Mouse (Mus musculus) macrophage (primary cell): ENCODE results near the gene Zfyve16. TPM values are rescaled to one million over a fixed set of nuclear protein-coding genes. Genes with fewer than 3 reads are reported as not detected.

Experiments
- H3K27ac ChIP-seq: fragments of 350-480 bp; formaldehyde crosslinking; 2 replicates; pipeline ENCODE4 v1.9.0; 2021
- H3K36me3 ChIP-seq: fragments of 350-480 bp; formaldehyde crosslinking; 2 replicates; pipeline ENCODE4 v1.9.0; 2021; ENCODE audit errors: inconsistent target
- H3K4me3 ChIP-seq: fragments of 350-480 bp; formaldehyde crosslinking; 2 replicates; pipeline ENCODE4 v1.9.0; 2021; ENCODE audit errors: inconsistent target
- H3K79me2 ChIP-seq: fragments of 350-480 bp; formaldehyde crosslinking; 2 replicates; pipeline ENCODE4 v1.9.0; 2021; ENCODE audit errors: inconsistent target
- WGBS: methylation state at CpG from one replicate; pipeline ENCODE4 v1.1.7; 2026; ENCODE audit warnings: inconsistent platforms; ENCODE audit not compliant: missing documents; 5-methylcytosine and 5-hydroxymethylcytosine counted together
- polyA plus RNA-seq: library from polyadenylated mRNA; stranded (reverse); fragments of 250-400 nt; gene quantifications from 3 replicates; pipeline ENCODE4 v1.2.4, GENCODE M21; 2018; ENCODE audit warnings: inconsistent platforms
- total RNA-seq, 78 experiments: library from RNA; depleted of rRNA; stranded (reverse); fragments of 250-400 nt; gene quantifications; 1 replicate in 9 of 78; 2 replicates in 24 of 78; 3 replicates in 43 of 78; 4 replicates in 2 of 78; pipeline ENCODE4 v1.2.4; 2018; ENCODE audit warnings: inconsistent platforms in 56 of 78

Gene Zfyve16
- 100 to 1,000 TPM in 17 of 26 experiments, 10 to 100 TPM in 9; 60.2 to 146 (median 116) TPM for total RNA-seq (2018; cell fraction: chromatin; rRNA removed)
- 10 to 100 TPM; 14.3 to 28.5 (median 22.2) TPM for total RNA-seq (2018; cell fraction: cytosol; rRNA removed)
- total RNA-seq (2018; cell fraction: nucleus; rRNA removed), result 100 to 1,000 TPM in 3 of 26 experiments, 10 to 100 TPM in 23; 44.7 to 113 (median 71.8) TPM
- polyA plus RNA-seq, result 13.9 to 17.0 TPM (median 15.7 TPM) in 3 replicates

DNA sequence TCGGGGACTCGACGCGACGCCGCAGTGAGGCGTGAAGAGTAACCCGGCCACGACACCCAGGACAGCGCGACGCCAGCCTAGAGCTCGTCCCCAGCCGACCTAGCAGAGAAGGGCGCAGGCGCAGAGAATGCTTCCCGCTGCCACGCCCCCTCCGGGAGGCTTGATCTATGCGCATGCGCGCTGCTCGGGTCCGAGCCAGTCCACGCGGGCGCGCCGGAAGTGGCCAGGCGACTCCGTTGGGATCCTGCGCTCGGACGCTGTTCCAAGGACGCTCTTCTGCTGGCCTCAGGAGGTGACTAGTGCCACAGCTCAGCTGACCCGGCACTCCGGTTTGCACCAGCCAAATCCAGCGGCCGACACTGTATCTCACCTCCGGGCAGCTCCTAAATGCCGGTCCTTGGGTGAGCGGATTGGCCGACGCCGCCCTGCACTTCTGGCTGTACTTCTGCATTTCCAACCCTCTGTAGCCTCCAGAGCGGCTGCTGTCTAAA is at the start of gene Zfyve16:
TSS of gene Zfyve16 (minus strand) at position 148 of the 491 bp plus-strand sequence.
- Histone ChIP-seq H3K4me3 (peak within 1 kb of the TSS; percentile 66), H3K36me3 (no peaks in the 10 kb centered on the region), H3K27ac (peak within 1 kb of the TSS; percentile 85), H3K79me2 (peaks cover 36% of the 10 kb centered on the region)
- under 1% methylated on average over 46 of the region's 46 CpGs for WGBS

DNA sequence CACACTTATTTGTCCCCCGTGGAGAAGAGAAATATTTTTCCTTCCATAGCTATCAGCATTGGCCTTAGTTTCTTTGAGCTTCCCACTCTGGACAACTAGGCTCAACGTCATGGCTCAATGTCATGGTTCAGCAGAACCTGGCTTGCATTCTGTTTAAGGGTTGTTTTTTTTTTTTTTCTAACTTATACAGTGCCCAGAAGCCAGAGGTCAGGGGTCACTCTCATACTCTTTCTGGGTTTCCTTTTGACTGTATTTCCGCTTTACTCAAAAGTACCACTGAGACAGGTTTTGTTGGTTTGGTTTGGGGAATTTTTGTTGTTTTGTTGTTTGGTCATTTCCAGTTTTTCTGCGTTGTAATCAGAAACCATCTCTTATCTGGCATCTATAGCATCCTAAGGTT is 47.5 kb upstream of the Zfyve16 start:
- H3K4me3 ChIP-seq, result no peak overlapping the region
- H3K36me3 ChIP-seq, result no peaks in the 10 kb centered on the region
- no peaks in the 10 kb centered on the region for H3K79me2 ChIP-seq
- 66% methylated on average over 4 of the region's 4 CpGs for WGBS
- no peak overlapping the region for H3K27ac ChIP-seq

DNA sequence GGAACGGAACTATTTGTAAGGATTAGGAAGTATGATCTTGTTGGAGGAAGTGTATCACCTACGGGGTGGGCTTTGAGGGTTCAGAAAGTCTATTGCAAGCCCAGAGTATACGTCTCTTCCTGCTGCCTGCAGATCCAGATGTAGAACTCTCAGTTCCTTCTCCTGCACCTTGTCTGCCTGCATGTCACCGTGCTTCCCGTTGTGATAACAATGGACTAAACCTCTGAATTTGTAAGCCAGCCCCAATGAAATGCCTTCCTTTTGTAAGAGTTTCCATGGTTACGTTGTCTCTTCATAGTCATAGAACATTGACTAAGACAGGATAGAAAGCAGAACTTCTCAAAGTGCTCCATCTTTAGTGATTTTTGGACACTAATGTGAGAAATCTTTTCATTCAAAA is 46.0 kb upstream of the Zfyve16 start:
- no peaks in the 10 kb centered on the region for H3K79me2 ChIP-seq
- H3K27ac ChIP-seq, result no peak overlapping the region
- no peak overlapping the region for H3K4me3 ChIP-seq
- no peaks in the 10 kb centered on the region for H3K36me3 ChIP-seq
- 11% methylated on average over 6 of the region's 6 CpGs for WGBS

DNA sequence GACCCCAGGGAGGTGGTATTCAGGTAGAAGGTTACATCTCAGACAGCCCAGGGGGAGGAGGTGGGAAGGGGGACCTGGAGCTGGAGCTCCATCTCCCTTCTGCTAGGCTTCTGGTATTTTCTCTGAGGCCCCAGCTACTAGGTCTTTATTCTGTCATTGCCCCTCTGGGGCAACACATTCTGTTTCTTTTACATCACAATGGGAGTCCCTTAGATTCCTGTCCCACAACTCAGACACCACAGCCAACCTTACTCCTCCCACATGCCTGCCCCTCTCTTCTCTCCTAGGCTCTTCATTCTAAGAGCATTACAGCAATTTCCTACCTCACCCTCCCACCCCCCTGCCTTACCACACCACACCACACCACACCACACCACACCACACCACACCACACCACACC is 45.4 kb upstream of the Zfyve16 start, which contains the start of gene Spz1:
TSS of gene Spz1 (minus strand) at position 101 of the 400 bp plus-strand sequence.
- no peak within 1 kb of the TSS for H3K4me3 ChIP-seq
- no peaks in the 10 kb centered on the region for H3K36me3 ChIP-seq
- H3K79me2 ChIP-seq, result no peaks in the 10 kb centered on the region
- H3K27ac ChIP-seq, result no peak within 1 kb of the TSS

DNA sequence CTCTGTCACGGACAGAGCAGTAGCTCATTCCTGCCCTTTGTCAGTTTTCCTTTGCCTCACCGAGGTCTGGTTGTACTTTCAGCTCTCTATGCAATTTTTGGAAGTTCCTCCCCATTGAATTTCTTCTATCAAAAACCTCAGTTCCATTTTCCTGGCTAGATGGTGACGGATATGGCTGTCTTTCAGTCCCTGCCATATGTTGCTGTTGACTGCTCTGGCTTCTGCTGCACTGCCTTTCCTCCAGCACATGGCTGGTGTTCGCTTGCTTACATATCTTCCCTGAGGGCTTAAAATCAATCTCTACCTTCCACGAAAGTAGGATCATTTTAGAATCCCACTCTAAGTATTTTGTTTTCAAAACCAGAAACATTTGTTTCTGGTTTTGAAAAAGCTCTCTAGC is 28.8 kb upstream of the Zfyve16 start:
- H3K36me3 ChIP-seq, result no peaks in the 10 kb centered on the region
- no peaks in the 10 kb centered on the region for H3K79me2 ChIP-seq
- 81% methylated on average over 5 of the region's 5 CpGs for WGBS
- H3K4me3 ChIP-seq, result no peak overlapping the region
- no peak overlapping the region for H3K27ac ChIP-seq

DNA sequence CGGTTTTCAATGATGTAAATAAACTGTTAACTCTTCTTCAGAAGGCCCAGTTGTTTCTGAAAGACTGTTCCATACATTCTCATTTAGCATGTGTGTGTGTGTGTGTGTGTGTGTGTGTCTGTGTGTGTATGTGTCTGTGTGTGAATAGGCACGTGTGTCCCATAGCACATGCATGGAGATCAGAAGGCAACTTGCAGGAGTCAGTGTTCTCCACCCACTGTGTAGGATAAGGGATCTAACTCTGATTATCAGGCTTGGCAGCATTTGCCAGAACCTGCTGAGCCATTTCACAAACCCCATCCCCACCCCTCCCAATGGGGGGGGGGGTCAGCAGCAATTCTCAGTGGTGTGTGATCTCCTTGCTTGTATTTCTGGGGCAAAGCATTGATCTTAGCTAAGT is 26.6 kb upstream of the Zfyve16 start:
- Histone ChIP-seq H3K27ac (no peak overlapping the region), H3K36me3 (no peaks in the 10 kb centered on the region), H3K79me2 (no peaks in the 10 kb centered on the region), H3K4me3 (no peak overlapping the region)
- WGBS, result 93% methylated on average over 2 of the region's 2 CpGs

DNA sequence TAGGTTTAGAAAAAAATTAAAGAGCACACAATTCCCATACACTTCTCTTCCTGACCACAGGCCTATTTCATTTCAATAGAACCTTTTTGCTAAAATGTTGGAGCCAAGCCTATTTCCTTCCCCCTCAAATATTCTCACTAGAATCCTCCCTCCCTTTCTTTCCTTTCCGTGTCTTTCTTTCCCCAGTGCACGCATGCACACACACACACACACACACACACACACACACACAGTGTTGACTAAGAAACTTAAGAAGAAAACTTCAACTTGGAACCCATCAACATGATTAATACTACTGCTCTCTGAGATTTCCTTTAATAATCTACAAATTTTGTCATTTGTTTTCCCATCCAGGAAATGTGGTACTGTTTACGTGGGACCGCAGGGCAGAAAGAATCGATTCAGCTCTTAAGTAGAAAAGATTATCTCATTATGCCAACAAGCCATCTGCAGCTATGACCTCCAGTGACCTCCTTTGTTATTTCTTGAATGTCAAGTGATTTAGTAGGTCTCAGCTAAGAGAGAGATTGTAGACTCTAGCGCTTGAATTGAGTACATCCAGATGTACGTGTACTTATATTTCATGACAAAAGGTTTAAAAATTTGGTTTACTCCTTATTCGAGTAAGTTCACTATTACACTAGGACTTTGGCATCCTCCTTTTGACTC is 25.9 kb upstream of the Zfyve16 start:
- Histone ChIP-seq H3K27ac (no peak overlapping the region), H3K36me3 (no peaks in the 10 kb centered on the region), H3K79me2 (no peaks in the 10 kb centered on the region), H3K4me3 (no peak overlapping the region)
- 70% methylated on average over 8 of the region's 8 CpGs for WGBS

DNA sequence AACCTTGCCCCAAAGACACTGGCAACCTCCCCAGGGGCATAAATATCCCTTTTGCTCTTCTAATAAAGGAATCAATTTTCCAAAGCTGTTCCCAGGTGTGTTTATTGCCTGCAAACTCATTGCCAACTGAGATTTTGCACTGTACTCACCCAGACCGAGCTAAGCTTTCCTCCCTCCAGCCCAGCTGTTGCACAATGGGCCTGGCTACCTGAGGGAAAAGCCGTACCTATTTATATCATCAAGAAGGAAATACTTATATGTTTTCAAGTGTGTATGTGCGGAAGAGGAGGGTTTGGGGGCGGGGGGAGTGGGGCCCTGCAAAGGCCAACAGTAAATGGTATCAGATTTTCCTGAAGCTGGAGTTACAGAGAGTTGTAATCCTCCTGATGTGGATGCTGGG is 16.4 kb upstream of the Zfyve16 start:
- H3K4me3 ChIP-seq, result no peak overlapping the region
- no peaks in the 10 kb centered on the region for H3K79me2 ChIP-seq
- WGBS, result 81% methylated on average over 4 of the region's 4 CpGs
- H3K36me3 ChIP-seq, result no peaks in the 10 kb centered on the region
- H3K27ac ChIP-seq, result no peak overlapping the region

DNA sequence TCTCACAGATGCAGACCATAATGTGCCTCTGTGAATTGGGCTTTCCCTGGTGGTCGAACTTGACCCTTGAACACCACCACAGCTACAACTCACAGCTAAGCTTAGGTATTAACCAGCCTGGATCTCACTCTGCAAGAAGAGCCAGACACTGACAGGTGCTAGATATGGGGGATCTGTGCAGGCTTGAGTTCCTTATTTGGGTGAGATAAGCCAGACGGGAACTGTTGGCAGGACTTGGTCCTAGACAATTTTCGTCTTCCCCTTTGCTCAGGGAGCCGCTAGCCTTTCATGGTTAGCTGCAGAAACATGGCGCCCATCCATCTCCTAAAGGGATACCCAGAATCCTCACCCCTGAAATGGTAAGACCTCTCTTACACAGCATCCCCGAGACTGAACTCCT is 10.3 kb upstream of the Zfyve16 start:
- no peaks in the 10 kb centered on the region for H3K79me2 ChIP-seq
- no peak overlapping the region for H3K27ac ChIP-seq
- 84% methylated on average over 6 of the region's 6 CpGs for WGBS
- H3K36me3 ChIP-seq, result no peaks in the 10 kb centered on the region
- no peak overlapping the region for H3K4me3 ChIP-seq

DNA sequence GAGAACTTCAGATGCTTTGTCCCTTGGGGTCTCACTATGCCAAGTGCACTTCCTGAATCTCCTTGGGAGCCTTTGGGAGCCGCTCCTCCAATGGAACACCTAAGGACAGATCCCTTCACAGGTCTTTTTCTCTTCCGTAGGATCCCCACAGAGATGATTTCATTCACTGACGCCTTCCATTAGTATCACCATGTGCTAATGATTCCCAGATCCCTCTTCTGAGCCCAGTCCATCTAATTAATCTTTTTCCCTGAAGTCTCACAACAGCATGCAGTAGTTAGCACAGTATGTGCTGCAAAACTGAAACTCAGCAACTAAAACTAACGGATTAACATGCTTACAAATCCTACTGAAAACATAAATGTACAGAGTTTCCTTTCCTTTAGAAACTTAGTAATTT is 8.5 kb upstream of the Zfyve16 start:
- Histone ChIP-seq H3K79me2 (no peaks in the 10 kb centered on the region), H3K36me3 (no peaks in the 10 kb centered on the region), H3K4me3 (no peak overlapping the region), H3K27ac (no peak overlapping the region)
- WGBS, result 89% methylated on average over 4 of the region's 4 CpGs

DNA sequence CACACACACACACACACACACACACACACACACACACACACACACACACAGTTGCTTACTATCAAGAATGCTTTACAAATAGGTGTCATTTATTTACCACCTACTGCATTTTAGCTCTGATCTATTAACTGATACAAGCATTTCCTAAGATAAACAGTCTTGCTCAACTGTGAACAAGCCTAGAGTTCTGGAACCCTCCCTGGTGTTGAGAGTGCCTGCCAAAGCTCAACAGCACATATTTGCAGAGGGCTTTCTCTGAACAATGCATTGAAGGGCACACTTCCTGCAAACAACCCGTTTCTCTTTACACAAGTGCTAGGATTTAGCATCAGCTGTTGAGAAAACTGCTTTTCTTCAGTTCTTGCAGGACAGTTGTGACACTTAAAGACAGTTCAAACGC is 3.1 kb upstream of the Zfyve16 start:
- WGBS, result 70% methylated on average over 2 of the region's 2 CpGs
- Histone ChIP-seq H3K4me3 (no peak overlapping the region), H3K36me3 (no peaks in the 10 kb centered on the region), H3K79me2 (peaks cover 14% of the 10 kb centered on the region), H3K27ac (no peak overlapping the region)

DNA sequence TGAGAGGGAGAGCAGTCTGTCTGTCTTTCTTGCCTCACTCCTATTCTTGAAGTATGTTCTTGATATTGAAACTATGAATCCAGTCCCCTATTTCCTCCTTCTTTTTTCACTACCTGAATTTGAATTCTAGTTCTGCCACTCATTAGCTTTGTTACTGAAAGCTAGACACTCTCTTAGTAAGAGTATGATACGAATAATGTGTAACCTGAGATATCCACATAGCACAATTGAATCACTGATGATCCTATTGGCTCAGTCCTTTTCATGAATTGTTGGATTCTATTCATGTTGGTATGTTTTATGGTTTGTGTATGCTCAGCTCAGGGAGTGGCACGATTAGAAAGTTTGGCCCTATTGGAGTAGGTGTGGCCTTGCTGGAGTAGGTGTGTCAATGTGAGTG is 1.5 kb upstream of the Zfyve16 start:
- no peaks in the 10 kb centered on the region for H3K36me3 ChIP-seq
- H3K4me3 ChIP-seq, result no peak overlapping the region
- H3K79me2 ChIP-seq, result peaks cover 25% of the 10 kb centered on the region
- WGBS, result 71% methylated on average over 2 of the region's 2 CpGs
- no peak overlapping the region for H3K27ac ChIP-seq

DNA sequence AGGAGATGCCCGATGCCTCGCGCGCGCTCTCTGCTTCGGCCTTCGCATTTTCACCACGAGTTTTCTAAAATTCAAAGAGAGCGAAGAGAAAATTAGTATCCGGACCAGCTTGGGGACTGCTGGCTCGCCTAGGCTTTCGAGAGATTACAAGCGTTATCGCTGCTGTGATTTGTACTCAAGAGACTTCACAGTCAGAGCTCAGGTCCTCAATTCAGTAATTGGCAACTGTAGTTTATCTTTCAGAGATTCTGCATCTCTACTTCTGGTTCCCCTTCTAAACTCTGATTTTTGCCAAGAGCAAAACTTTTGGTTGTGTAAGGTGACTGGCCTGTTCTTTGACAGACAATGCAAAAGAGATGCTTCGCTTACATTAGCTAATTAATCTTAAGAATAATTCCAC is 569 bp upstream of the Zfyve16 start:
- Histone ChIP-seq H3K36me3 (no peaks in the 10 kb centered on the region), H3K4me3 (peak overlapping the region; percentile 66), H3K79me2 (peaks cover 35% of the 10 kb centered on the region), H3K27ac (peak overlapping the region; percentile 85)
- 7% methylated on average over 15 of the region's 15 CpGs for WGBS

DNA sequence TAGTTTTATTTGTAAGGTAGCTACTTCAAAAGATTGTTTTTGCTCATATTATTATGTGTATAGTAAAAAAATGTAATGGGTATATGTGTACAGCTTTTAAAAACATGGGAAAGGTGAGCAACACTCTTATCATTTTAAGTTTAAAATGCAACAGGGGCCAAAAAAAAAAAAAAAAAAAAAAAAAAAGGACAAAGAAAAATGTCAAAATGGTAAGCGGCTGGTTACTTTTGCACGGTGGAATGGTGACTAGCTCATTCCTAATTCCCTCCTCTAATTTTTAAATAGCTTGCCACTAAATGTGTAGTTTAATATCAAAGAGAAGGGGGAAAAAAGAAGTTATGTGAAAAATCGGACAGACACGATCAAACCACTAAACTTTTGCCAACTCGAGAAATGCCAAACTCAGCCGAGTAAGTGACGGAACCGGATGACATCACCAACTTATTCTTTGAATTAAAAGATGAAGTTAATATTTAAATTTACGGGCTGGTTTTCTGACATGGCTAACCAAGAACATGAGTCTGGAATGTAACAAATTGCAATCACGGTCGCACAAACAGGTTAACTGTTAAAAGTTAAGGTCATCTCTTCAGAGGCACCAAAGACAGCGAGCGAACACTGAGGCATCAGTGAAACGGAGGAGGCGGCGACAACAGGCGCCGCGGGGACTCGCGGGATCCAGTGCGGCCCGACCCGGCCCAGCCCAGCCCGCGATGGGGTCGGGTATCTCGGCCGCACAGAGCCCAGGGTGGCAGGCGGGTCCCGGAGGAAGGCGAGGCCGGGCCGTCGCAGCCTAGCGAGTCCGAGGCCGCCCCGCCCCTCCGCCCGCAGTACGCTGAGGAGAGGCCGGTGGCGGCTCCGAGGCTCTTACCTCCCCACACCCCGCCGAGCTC is 594 bp downstream of the Zfyve16 start:
- Histone ChIP-seq H3K27ac (peak overlapping the region; percentile 41; the same call in 1 of the 2 replicates), H3K4me3 (peak overlapping the region; percentile 66), H3K79me2 (peaks cover 43% of the 10 kb centered on the region), H3K36me3 (no peaks in the 10 kb centered on the region)
- WGBS, result 2% methylated on average over 47 of the region's 47 CpGs
